Mouse (Mus musculus): Measurements from ENCODE around the gene Nbas. TPM values are rescaled to one million over a fixed set of nuclear protein-coding genes. Genes with fewer than 3 reads are reported as not detected.
A peak's percentile ranks its signal among the peaks of the same experiment; 100 is the strongest.

Nbas gene
- total RNA-seq, 2 experiments from 2014 or later, result 34.3 to 36.8 TPM

DNA sequence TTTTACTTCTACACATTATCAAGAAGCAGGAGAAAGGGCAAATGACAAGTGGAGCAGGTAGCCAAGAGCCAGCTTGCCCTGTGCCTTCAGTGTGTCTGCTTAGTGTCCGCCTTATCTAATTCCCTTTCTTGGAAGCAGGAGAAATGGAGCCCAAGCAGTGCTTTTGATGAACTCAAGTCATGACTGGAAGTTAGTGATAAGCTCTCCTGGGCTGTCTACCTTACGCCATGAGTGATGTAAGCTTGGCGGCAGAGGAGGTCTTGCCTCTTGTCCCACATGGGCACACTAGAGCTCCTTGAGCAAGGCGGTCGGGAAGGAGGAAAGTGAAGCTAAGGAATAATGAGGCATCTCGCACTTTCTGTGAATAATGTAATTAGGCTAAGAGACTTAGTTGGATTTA lies 250.5 kb downstream of the Nbas start:
- no peak for DNase-seq (ENCODE audit: low spot score in 2 of 2)

DNA sequence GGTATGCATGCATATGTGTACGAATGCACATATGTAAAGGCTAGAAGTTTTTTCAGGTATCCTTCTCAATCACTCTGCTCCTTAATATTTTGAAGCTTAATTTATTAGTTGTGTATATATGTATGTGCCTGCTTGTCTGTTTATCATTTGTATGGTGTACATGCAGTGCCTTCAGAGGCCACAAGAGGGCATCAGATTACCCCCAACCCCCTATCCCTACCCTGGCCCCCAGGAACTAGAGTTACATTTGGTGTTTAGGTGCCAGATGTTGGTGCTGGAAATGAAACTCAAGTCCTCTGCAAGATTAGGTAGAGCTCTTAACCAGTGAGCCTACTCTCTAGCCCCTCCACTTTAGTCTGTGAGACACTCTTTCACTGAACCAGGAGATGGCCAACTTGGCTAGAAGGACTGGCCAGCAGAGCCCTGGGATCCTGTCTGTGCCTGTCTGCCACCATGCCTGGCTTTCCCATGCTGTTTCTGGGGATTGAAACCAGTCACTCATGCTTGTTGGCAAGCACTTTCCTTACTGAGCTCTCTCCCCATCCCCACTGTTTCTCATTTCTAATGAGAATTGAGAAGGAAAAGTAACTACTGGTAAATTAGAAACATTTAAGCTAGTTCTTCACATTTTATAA lies 263.9 kb downstream of the Nbas start:
- no peak for DNase-seq (ENCODE audit: low spot score in 2 of 2)

DNA sequence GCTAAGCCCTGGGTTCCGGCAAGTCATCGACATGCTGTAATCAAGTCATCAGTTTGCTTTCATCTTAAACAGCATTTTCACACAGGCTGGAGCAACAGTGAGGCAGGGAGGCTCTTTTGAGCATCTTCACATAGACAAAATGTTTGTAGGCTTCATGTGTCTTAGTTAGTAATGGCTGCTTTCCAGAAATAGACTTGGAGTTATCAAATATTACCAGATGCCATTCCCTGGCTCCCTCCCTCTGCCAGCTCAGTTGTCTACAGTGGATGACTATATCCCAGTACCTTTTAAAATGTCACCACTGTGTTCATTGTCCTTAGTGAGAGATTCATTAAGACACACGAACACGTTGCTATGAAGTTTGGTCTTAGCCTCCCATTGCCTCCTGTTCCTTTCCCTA lies 270.2 kb downstream of the Nbas start:
- DNase-seq (ENCODE audit: low spot score in 2 of 2), result peak in 1 of 2 experiments; percentile 57

DNA sequence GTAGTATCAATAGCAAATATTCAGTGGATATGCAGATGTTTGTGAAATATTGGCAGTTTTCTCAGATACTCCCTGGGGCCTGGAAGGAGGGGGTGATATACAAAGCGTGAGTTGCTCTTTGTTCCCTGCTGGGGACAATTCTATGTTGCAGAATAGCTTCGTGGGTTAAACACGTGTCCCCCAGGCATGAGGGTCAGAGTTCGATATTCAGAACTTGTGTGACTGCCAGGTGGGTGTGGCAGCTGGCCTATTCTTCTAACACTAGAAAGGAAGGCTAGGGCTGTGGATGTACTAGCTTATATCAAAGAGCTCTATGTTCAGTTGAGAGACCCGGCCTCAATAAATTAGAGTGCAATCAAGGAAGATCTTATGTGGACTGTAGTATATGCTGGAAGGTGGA lies 274.9 kb downstream of the Nbas start:
- DNase-seq (ENCODE audit: low spot score in 2 of 2), result no peak

DNA sequence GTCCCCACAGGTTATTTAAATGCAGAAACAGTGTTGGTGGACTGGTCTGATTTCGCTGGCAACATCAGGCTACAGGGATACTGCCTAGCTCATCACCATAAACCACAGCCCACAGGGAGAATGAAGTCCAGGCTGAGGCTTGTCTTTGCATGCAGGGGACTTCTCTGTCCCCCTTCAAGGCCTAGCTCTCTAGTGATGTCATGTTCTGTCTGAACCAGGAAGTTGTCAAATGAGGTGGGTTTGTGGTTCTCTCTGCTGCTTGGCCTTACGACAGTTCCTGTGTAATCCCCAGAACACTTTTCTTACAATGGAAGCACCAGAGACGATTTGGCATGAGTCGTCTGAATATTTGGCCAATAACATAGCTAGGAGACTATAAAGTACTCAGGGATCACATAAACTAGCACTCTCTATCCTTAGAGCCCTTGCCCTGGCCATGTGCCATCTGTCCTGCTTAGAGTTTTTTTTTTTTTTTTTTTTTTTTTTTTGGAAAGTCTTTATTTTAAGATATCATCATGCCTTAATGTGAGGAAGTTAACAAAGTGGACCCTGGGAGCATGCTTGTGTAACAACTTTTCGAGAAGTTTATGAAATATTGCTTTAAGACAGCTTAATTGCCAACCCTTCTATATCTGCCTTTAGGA lies 294.8 kb downstream of the Nbas start:
- DNase-seq (ENCODE audit: low spot score in 2 of 2), result no peak

DNA sequence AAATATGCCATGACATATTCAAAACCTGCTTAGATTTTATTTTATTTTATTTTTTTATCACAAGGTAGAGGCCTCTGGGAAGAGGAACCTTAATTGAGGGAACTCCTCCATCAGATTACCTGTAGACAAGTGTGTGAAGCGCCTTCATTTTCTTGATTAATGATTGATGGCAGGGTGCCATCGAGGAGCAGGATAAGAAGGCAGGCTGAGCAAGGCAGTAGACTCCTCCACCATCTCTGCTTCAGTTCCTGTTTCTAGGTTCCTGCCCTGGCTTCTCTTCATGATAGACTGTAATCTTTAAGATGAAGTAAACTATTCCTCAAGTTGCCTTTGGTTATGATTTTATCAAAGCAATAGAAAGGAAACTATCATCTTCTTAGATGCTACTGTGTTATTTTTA lies 295.4 kb downstream of the Nbas start:
- DNase-seq (ENCODE audit: low spot score in 2 of 2), result no peak

DNA sequence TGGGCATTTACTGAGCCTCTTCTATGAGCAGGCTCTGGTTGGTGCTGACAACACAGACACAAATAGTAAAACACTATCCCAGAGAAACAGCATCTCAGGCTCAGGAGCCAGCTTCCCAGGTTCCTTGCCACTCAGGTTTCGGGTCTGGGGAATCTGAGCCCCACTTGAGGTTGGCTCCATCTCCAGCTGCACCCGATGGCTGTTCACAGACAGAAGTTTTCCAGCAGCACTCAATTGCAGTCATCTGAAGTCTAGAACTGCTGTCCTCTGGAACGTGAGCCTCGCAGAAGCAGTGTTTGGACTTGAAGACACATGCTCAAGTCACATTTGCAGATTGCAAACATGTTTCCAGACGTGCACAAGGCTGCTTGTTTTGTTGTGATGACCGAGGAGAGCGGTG lies 297.5 kb downstream of the Nbas start:
- no peak for DNase-seq (ENCODE audit: low spot score in 2 of 2)

DNA sequence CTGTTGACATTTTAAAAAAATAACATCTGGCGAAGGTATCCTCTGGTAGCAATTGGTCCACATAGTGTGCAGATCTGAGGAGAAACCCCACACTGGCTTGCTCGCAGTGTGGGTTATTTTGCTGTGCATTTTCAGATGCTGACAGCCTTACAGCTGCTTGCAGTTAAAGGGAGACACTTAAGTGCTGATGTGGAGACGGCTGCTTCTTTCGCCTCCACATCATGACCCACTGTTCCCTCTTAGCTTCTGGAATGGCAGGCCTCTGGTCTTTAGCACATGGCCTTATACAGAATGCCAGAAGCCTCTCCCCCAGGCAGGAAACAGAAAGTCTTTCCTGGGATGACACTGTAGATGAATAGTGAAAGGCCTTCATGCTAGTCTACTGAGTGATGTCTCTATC lies 306.2 kb downstream of the Nbas start:
- DNase-seq (ENCODE audit: low spot score in 2 of 2), result no peak

DNA sequence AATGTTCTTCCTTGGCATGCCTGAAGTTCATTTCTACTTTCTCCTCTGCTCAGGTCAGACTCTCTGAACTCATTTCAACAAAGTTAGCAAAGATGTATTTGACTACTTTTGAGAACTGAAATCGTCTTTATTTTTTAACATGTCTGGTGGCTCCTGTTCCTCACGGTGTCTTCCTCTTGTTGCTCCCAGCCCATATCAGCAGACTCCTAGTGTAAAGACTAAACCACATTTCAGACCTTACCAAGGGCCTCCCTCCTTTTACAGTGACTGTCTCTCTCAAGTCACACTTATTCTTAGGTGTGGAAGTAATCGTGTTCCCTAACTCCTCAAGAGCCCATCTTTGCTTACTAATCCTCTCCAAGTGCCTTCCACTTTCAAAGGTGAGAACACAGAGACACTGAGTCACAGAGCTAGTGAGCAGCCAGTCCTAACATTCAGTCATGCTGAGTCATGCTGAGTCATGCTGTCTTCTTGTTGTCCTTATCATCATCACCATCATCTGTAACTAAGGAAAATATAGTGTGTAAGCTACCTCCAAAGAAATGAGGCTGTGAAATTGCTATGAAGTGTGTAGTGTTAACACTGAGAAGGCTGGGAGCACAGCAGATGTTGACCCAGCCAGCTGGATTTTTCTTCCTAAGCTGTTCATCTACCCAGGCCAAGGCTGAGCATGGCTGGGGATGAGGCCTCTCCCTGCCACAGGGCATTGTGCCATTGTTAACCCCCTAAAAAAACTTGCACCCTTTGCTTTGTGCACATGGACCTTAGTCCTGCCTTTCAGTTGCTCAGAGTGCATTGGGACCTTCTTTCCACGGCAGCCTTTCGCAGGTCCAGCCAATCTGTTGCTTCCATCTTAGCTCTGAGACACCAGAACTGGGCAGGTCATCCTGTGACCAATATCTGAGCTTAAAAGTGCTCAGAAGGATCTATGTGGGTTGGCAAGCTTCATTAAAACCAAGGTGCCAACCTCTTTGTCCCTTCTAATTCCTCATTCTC lies 307.0 kb downstream of the Nbas start:
- DNase-seq (ENCODE audit: low spot score in 2 of 2), result no peak

DNA sequence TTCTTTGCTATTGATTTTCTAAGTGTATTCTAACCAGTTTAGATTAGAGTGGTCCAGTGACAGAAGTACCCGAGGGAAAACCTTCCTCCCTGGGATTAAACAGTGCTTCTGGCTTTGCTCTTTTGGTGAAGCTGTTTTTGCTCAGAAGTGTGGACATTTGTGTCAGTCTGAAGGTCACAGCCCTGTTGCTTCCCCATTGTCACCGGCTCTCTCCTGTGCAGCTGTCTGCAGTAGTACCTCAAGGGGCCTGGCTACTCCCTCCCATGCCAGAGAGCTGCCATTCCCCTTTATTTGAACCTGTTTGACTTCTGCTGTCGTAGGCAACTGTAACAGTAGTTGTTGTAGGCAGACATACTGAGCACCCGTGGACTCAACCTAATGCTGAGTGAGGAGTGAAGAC lies 307.8 kb downstream of the Nbas start:
- no peak for DNase-seq (ENCODE audit: low spot score in 2 of 2)

DNA sequence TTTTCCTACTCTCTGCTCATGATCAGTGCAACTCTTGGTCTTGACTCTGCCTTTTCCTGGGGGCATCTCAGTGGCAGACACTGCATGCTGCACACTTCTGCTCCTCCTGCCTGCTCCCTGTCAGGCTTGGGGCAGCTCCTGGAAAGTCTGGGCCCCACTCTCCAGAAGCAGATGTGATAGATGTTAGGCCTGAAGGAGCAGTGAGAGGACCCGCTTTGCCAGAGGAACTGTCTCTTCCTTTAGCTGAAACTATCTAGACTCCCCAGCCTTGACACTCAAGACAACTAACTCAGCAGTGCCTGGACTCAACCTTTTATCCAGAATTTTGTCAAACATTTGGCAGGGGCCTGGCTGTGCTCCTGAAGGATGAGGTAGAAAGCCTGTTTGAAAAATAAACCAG lies 311.9 kb downstream of the Nbas start:
- DNase-seq (ENCODE audit: low spot score in 2 of 2), result no peak

DNA sequence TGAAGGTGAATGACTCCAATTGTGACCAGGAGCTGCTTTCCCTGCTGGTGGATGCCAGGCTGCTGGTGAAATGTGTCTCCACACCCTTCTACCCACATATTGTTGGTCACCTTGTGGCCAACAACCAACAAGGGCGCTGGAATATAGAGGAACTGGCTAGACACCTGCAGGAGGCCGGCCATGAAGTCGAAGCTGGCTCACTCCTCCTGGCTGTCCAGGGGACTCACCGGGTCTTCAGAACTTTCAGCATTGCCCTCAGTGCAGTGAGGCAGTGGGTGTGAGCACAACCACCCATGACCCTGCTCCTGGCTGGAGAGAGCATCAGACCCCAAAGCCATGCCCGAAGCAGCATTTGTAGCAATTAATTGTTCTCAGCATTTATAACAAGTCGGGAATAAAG lies 314.5 kb downstream of the Nbas start:
- DNase-seq (ENCODE audit: low spot score in 2 of 2), result no peak

DNA sequence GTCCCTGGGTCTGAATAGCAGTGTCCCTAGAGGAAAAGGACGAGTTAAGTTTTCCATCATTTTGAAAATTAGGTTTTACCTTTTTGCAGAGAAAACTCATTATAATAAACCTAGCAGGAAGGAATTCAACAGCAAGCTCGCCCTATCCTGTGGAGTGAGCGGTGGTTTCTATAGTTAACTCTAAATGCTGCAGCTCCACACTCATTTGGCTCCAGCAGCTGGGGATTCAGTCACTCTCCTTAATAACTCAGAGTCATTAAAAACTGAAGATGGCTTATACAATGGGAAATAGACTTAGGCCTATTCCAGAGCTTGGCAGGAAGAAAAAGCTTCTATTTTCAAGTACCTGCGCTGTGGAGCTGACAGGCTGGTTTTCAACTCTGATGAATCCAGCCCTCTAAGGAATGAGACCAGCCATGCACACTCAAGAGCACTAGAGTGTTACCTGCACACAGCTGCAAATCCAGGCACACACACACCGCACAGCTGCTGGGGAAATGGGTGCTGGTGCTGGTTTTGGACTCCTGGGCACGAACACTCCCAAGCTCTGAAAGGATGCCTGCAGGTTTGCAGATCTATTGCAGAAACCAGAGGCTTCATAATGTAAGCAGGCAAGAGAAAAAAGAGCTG lies 316.7 kb downstream of the Nbas start:
- DNase-seq (ENCODE audit: low spot score in 2 of 2), result no peak

DNA sequence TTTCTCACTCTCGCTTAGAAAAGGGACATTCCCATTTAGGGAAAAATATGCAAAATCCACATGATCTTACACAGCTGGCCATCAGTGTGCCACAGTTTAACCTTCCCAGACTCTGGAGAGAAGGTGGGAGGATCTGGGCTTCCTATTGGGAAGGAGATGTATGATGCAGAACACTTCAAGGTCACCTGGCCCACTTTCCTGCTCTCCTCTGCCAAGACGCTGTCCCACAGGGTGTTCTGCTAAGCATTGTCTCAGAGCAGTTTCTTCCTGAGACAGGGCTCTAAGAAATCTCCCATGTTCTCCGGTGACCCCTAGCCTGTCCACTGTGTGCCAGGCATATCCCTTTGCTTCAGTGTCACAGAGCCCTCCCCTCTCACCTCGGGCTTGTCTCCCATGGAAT lies 318.7 kb downstream of the Nbas start:
- no peak for DNase-seq (ENCODE audit: low spot score in 2 of 2)

DNA sequence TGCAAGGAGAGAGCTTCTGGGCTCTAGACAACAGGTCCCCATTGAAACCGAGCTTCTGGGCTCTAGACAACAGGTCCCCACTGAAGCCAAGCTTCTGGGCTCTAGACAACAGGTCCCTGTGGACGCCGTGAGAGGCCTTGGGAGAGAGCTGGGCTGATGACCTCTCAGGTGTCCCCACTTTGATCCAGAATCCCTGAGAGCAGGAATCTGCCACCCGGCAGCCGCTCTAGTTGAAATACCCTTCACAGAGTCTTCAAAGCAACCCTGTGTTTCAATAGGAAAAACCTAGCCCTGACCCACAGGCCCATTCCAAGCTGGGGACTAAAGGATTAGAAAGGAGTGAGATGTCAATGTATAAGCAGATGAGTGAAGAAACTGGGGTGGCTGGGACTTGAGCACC lies 320.1 kb downstream of the Nbas start:
- no peak for DNase-seq (ENCODE audit: low spot score in 2 of 2)

DNA sequence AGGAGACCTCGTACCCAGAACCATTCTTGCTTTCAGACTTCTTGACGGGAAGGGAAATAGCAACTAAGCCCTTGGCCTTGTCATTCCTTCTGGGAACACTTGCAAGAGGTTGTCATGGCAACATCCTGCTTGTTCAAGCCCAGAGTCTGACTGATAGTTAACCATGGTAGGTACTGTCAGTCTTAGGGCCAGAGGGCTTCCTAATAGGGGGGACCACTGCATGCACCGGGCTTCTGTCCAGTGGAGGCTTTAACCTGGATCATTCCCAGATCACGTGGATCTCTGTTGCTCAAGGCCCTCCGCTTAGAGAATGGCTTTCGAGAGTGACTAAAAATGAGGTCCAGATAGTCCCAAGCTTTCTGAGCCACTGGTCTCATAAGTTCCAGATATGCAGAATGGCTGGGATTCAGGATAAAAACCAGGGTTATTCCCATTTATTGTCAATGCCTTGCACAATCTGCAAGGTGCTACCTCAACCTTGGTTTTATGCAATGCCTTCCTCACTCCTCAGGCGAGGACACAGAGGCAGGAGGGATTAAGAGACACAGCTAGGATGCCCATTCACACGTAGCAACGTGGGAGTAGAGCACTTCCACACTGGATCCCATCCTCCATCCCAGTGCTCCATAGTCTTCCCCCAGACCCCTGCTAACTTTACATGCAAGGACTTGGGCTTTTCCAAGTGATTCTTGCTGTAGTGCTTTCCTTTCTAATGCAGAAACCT lies 326.0 kb downstream of the Nbas start:
- DNase-seq (ENCODE audit: low spot score in 2 of 2), result peak; percentile 24 to 59

DNA sequence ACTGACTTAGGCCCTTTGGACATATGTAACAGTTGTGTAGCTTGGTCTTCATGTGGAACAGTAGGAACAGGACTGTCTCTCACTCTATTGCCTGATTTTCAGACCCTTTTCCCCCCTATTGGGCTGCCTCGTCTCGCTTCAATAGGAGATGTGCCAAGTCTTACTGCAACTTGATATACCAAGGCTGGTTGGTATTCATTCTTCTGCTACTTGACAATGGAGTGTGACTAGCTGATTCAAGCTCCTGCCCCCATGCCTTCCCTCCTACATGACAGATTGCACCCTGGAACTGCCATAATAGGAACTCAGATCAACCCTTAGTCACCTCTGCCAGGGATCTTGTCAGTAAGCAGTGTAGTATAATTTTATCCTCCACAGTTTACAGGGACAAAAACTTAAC lies 328.1 kb downstream of the Nbas start:
- peak; percentile 27 to 66 for DNase-seq (ENCODE audit: low spot score in 2 of 2)

DNA sequence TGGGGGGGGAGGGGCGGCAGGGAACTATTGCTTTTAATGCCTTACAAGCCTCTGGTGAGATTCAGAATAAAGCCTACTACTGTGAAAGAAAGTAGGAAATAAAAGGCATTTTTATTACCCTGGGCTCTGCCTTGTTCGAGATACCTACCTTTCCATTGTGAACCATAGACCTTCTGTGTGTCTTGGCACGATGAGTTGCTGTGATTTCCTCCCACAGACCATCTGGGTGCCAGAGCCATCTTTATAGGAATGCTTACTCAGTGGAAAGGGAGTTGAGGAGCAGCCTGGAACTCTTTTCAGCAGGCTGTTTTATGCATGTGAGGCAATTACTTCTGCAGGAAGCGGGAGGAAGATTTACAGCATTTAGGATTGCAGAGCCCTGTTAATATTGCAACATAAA lies 329.6 kb downstream of the Nbas start:
- DNase-seq (ENCODE audit: low spot score in 2 of 2), result peak; percentile 82 to 95

DNA sequence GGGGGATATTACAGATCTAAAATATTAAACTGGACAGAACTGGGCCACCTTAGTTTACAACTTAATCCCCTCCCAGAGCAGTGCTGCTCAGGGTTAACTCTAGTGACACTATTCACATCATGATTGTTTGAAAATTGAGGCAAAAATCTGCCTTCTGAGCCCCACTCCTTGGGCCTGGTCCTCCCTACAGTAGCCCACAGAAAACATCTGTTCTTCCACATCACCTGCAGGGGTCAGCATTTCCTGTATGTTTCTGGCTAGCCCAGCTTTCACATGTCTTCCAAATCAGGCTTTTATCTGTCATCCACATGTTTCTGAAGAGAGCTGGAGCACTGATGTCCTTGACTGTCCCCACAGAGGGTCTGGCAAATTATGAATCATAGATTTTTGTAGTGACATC lies 333.5 kb downstream of the Nbas start:
- DNase-seq (ENCODE audit: low spot score in 2 of 2), result no peak

DNA sequence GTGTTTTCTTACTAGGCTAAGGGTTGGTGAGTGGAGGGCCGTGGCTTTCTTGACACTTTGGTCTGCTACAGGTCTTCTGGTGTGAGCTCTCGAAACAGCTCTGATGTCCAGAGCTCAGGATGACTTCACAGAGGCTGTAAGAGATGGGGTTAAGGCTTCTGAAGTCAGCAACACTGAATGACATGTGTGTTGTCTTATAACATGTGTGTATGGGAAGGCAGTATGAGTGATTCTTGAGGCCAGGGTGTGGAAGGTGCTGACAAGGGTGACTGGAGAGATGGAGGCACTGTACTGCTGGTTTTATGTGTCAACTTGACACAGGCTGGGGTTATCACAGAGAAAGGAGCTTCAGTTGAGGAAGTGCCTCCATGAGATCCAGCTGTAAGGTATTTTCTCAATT lies 338.1 kb downstream of the Nbas start:
- no peak for DNase-seq (ENCODE audit: low spot score in 2 of 2)

DNA sequence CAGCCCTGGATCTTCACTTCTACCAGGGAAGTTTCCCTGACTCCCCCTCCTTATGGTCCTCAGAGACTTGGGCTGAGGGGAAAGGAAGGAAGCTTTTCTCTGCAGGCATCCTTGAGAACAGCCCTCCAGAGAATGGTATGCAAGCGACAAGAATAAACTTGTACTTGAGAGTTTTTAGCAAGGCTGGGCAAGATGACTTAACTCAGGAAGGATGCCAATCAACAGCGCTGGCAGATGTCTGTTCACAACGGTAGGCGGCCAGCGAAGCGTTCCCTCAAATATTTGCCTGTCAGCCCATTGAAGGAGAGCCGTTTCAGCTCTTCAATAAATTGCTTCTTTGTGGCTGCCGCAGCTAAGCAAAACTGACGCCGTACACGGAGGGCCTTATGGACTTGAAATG lies 340.1 kb downstream of the Nbas start:
- DNase-seq (ENCODE audit: low spot score in 2 of 2), result peak; percentile 56 to 82
